Mouse (Mus musculus): Measurements from ENCODE around the gene Hsd17b12.

Hsd17b12 gene

GRCm38 (mm10) chr2:94010335-94011291 lies 147.2 kb downstream of the Hsd17b12 start, which contains the start of gene Alkbh3:
Gene Alkbh3 (minus strand): TSS chr2:94010807.
- in situ Hi-C loops (cut with MseI, MboI) = no loop called here

- in situ Hi-C loops (cut with MseI, MboI) = loop anchor here in 1 of 2 experiments (5.0 kb wide), 1 partner anchor 135 kb away; the partner anchor contains the start of gene Accsl
These were observed 155.4 kb downstream of the Hsd17b12 start for GRCm38 (mm10) chr2:94002331-94002730.

GRCm38 (mm10) chr2:94001918-94002317 lies 155.8 kb downstream of the Hsd17b12 start:
- in situ Hi-C loops (cut with MseI, MboI) = loop anchor here in 1 of 2 experiments (5.0 kb wide), 1 partner anchor 135 kb away; the partner anchor contains the start of gene Accsl

- in situ Hi-C loops (cut with MseI, MboI) = loop anchor here in 1 of 2 experiments (5.0 kb wide), 1 partner anchor 134 kb away; the partner anchor contains the start of gene Accsl
These were observed 156.4 kb downstream of the Hsd17b12 start for GRCm38 (mm10) chr2:94001411-94001810.

GRCm38 (mm10) chr2:93996254-93996653 lies 161.5 kb downstream of the Hsd17b12 start, which contains the start of gene Gm27027:
Gene Gm27027 (minus strand): TSS chr2:93996354.
- in situ Hi-C loops (cut with MseI, MboI) = loop anchor here in 1 of 2 experiments (5.0 kb wide), 1 partner anchor 129 kb away; the partner anchor contains the start of gene Accsl

- in situ Hi-C loops (cut with MseI, MboI) = no loop called here
These were observed 165.0 kb downstream of the Hsd17b12 start for GRCm38 (mm10) chr2:93992810-93993209.

- in situ Hi-C loops (cut with MseI, MboI) = no loop called here
These were observed 165.5 kb downstream of the Hsd17b12 start for GRCm38 (mm10) chr2:93992259-93992658.

GRCm38 (mm10) chr2:93991336-93991735 lies 166.4 kb downstream of the Hsd17b12 start:
- in situ Hi-C loops (cut with MseI, MboI) = no loop called here

GRCm38 (mm10) chr2:93988440-93988839 lies 169.3 kb downstream of the Hsd17b12 start:
- in situ Hi-C loops (cut with MseI, MboI) = no loop called here
